Mouse (Mus musculus) kidney, postnatal 10 days (tissue): Measurements from ENCODE around the gene Nr3c2.

Source experiments
- DNase-seq: peaks from one replicate; pipeline ENCODE4 v3.0.0; 2021; ENCODE audit warnings: mixed read lengths

Nr3c2 gene

DNA sequence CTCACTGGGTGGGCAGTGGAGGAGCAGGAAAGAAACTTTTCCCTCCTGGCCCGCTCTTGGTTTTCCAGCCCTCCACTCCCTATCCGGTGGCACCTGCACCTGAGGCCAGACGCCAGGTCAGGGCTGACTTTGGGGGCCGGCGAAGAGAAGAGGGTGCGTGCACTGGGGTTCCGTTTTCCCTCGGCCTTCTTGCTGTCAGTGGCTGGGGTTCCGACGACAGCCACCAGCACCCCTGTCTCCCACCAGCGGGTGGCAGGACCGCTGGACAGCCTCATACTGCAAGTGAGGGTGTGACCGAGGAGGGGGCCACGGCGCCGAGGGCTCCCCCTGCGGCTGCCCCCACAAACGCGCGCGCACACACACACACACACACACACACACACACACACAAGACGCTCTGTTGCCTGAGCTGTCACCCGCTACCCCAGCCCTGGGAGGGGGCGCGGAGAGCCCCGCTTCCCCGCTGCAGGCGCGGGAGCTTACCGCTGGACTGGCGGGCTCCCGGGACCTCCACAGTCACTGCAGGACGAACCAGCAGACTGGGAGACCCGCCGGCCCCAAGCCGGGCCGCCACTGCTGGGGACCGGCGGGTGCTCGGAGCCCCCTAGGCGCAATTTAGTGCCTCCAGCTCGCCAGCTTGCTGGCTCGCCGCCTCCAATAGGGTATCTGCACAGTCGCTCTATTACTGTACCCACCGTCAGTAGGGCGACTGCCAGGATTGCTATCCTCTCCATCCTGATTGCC is at the start of gene Nr3c2:
TSS of gene Nr3c2 (plus strand) at position 32 of the 744 bp plus-strand sequence.
- no peak for DNase-seq

DNA sequence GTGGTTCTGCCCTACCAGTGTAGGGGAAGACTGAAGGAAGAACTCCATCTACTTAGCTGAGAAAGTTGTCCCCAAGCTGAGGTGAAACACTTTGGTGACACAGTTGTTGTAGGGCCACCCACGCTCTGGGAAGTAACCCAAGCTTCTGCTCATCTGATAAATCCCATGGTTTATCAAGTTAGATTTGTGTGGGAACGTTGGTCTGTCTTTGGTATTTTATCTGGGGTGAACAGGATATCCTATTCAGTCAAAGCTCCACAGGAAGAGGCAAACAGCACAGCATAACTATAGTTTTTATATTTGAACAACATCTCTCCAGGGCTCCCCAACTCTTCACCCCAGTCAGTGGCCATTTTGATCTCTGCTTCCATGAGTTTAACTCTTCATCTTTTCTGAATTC is 40.7 kb upstream of the Nr3c2 start:
- DNase-seq = no peak

DNA sequence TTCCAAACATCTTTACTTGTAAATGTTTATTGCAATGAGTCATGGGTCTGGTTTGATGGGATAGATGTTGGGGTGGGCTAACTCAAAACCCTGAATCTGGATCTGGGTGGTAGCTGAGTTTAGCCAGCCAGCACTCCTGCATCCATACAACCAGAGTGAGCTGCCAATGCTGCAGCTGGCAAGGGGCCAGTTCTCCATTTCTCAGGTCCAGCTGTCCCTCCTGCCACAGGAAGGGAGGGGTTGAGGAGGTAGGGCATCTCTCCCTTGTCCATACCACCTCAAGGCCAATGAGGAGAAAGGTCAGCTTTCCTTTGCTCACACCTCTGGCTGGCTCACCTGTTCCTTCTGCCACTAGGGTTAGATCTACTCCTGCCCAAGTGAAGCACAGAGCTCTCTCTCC is 39.5 kb upstream of the Nr3c2 start:
- DNase-seq = peak; percentile 6

DNA sequence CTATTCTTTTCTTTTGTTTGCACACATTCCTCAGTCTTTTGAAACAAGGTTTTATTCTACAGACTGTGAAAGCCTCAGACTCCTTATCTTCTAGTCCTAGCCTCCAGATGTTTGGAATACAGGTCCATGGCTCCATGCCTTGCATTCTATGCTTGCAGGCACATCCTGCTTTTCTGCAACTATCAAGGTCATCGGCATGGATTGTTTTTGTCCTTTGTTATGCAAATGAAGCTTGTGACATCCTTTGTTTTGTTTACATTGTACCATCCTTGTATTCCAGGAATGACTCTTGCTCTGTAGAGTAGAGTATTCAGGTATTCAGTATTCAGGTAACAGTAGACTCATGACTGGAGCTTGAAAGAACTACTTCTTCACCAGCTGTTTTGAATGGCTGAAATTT is 36.2 kb upstream of the Nr3c2 start:
- DNase-seq = no peak

DNA sequence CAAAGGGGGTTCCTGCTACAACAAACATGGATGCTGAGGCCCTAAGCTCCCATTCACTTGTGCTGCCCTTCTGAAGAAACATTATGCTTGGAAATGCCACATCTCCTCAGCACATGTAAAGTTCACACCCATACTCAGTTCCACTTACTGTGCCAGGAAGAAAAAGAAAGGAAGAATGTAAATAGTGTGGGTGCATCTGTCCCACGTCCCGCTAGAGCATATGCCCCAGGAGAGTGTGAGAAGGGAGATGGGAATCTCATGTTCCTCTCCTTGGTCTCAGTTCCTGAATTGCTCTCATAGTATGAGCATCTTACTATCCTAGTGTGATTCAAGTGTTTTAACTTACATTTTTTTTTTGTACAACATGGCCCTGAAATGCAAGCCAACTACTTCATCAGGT is 22.4 kb upstream of the Nr3c2 start:
- no peak for DNase-seq

DNA sequence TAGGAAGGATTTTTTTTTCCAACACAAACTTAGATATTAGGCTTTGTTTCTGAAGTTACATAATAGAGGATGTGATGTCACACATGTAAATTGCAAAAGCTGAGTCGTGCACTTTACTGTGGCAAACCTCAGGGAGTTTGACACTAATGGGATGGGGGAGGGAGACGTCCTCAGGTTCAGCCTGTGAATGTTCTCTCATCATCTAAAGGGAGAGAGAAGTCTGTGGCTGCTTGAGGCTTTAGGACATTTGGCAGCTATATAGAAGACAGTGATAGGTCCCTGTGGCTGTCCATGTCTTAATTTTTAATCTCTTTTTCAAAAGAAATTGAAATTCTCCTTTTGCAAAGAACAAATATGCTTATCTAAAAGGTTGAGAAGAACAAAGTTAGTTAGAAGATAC is 2.2 kb upstream of the Nr3c2 start:
- no peak for DNase-seq

DNA sequence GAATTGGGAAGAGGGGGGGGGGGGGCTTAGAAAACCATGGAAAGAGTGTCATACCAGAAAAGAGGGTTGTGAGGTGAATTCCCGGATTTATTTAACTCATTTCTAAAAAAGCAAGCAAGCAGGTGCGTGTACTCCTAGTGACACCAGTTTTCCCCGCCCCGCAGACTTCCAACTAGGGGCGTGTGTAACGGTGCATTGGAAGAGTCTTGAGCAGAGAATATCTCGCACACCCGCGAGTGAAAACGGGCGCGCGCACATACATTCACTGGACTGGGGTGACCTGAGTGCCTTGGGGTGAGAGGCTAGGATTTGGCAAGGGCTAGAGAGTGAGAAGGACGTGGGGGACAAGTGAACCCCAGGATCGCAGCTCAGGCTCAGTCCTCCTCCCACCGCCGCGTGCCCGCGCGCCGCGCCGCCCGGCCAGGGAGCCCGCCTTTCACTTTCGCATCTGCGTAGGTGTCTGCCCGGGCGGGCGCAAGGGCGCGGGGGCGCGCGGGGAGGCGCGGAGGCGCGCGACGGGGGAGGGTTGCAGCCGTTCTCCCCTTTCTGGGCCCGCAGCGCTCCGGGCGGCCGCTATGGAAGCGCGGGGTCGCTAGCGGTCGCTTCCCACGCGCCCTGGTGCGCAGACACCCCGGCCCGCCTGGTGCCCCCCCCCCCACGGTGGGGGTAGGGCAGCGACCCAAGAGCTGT is 376 bp upstream of the Nr3c2 start:
- DNase-seq = peak; percentile 80

DNA sequence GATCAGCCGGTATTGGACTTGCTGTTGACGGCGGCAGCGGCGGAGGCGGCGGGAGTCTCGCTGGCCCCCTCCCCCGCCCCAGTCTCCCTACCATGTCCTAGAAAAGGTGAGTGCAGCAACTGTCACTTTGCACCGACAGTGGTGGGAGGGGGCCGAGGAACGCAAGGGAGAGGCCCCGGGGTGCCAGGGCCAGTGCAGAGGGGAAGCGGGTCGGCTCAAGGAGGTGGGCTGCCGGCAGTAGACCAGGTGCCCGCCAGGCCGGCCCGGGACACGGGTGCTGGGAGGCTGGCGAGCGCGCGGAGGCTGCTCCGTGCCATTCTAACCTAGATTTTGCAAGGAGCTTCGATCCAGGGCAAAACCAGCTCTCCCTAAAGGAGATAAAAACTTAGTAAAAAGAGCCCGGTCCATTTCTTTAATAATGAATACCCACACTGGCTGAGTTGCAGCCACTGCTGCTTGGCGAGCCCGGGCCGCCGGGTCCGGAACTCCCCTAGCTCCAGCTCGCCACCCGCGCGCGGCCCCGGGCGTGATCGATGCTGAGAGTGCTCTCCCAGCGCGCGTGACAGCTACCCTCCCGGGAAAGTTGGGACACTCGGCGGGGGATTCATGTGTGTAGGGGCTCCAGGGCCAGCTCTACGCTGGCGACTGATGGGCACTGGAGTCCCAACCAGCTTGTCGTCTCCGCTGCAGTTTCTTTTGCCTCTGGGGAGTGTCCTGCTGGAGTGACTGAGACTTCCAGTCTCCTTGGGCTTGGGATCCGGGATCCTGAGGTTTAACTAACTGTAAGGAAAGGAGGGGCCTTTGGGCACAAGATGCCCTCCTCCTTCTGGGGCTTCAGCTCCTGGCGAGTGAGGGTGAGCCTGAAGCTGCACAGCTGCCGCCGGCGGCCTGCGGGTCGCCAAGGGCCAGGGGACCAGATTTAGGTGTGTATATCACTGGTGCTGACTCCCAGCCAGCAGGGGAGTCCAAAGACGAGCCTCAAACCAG is 1.2 kb downstream of the Nr3c2 start:
- DNase-seq = peak; percentile 71

DNA sequence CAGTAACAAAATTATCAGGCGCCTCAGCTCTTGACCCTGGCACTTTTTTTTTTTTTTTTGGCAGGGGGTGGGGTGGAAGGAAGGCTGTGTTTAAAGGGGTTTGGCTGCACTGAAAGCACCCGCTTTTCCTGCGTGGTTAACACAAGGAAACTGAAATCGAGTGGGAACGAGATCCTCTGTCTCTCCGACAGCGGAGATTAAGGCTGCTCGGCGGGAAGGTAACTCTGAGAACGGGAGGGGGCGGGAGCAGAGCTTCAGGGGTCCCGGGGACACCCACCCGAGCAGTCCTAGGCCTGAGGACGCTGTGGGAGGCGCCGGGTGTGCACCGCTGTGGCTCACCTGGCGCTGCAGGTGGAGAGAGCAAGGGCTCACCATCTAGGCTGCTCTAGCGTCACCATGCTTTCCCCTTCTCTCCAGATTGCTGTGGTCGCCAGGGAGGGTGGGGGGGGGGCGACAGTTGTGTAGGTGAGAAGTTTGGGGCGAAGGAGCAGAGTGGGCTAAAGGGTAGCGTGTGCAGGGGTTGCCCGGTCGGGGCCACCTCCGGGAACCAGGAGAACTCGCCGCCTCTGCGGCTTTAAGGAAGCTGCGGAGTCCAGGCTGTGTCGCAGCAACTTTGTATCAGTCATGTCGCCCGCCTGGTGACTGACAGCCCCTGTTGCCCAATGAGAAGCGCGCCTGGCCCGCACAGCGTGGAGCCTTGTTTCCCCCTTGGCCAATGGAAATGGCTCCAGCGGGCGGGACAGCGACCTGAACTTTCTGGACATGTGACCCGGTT is 2.4 kb downstream of the Nr3c2 start:
- DNase-seq = peak; percentile 98

DNA sequence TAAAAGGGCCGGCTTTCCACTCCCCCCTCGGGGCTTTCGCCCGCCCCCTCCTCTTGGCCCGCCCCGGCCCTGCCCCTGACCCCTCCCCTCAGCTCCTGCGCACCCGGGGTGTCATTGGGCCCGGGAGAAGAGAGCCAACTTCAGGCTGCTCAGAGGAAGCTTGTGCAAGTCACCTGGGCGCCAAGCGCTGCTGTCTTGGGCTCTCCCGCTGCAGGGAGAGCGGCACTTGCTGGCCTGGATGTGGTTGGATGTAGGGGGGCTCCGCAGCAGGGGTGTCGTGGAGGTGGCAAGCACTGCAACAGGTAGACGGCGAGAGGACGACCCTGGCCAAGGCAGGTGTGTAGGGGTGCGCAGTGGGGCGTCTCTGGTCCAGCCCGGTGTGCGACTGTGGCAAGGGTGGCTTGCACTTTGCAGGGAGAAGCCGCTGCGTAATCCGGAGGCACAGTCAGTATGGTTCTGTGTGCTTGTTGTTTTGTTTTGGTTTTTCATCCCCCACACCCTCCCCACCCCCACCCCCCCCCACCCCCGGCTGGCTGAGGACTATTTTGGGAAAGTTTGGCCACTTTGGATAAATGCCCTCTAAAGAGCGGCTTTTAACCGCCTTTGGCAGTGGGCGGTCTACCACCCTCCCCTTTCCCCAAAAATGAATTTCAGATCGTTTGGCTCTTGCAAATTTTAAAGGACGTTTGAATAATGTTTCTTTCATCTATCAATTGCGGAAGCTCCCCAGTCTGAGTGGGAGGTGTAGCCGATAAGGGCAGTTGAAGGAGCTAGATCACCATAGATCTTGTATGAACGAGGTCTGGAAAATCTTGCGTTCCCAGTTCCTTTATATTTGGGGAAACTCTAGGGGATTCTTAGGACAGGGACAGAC is 3.2 kb downstream of the Nr3c2 start:
- DNase-seq = no peak

DNA sequence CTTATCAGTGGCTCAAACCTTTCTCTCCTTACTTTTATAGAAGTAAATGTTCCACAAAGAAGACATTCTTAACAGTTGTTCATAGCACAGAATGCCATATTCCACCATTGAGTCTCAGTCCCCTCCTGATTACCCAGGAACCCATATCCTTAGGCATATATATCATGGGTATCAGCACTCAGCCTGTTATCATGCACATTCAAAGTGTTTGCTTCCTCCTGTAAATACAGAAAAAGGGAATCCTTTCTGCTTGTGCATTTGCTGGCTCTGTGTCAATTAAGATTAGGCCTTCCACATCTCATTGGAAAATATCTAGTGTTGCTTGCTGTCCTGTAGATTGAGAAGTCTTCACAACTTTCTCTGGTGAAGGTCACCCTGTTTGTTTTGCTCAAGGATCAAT is 12.0 kb downstream of the Nr3c2 start:
- DNase-seq = no peak

DNA sequence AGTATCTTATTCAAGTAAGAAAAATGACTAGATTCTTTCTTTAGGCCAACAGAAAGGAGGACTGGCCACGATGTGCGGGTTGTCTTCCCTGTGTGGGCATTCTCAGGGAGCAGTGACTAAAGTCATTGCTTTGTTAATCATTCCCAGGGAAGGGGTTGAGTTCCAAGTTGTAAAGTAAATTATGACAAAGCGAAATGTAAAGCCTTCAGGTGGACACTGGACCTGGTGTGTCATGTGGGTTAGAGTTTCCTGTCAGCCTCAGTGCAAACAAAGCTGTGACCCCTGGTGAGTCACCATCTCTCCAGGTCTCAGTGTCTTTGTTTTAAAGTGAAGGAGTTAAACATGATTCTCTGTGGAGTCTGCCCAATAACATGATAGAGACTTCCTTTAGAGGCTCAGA is 13.4 kb downstream of the Nr3c2 start:
- DNase-seq = no peak

DNA sequence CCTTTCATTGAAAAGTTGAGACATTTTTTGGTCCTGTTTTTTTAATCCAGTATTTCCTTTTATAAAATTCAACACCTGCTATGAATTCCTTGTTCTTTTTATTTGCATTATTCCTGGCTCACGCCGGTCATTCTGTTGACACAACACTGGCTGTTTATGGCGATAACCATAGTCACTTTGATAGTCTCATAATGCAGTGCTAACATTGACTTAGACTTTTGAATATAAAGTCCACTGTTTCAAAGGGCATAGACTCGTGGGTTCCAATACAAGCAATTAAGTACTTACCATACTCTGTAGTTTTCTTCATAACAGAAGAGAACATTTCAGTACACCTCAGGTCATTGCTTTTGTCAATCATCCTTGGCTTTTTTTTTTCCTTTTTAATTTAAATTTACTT is 14.0 kb downstream of the Nr3c2 start:
- DNase-seq = no peak

DNA sequence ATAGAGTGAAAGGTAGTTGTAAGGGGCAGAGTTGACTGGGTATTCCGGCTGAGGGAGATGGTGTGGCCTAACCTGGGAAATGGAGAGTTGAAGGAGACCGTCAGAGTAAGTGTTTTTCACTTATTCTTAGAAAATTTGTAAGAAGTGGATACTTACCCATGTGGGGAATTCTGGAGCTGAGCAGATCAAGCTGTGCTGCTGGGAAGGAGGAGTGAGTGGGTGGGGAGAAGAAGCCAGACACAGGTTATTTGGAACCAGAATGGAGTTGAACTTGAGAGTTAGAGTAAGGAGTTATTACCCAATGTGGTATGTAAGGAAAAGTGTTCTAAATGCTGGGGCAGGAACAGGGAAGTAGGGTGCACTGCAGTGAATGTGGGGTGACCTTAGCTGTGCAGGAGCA is 16.0 kb downstream of the Nr3c2 start:
- DNase-seq = no peak

DNA sequence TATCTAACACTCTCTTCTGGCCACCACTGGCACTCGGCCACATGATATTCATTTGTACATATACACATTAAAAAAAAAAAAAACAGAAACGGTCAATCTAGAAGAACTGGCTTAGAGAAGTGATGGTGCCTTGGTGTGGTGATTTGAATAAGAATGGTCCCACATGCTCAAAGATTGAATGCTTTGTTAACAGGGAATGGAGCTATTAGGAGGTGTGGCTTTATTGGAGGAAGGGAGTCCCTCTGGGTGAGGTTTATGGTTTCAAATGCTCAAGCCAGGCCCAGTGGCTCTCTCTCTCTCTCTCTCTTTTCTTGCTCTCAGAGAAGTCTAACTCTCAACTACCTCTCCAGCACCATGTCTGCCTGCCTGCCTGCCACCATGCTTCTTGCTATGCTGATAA is 20.3 kb downstream of the Nr3c2 start:
- DNase-seq = no peak

DNA sequence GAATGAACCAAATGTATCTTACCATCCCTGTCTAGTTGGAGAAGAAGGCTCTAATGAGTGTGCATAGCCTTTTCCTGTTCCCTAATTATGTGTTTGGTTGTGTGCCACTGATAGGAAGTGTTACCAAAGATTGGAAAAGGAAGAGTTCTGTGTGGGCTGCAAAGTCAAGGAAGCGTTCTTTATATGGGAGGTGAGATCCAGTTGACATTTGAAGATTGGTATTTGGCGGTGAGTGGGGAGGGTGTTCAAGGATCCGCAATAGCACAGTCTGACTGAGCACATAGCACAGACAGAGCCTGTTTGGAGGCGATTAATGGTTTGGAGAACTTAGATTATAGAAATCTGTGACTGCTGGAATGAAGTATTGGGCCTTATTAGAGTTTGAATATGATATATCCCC is 24.9 kb downstream of the Nr3c2 start:
- DNase-seq = no peak

DNA sequence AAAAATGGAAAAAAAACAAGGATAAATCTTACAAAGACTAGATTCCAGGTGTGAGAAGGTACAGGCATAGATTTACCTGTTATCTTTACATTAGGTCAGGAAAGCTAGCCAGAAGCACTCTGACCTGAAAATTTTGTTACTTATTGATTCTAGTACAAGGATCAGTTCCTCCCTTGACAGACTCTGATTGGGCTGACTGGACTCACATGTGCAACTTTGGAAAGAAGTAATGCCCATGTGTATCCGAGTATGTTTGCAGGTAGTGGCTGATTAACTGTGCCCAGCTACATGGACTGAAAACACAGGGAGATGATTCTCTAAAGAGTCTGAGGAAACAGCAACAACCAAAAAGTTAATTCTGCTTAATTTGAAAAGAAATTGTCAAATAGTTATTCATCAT is 29.1 kb downstream of the Nr3c2 start:
- no peak for DNase-seq

DNA sequence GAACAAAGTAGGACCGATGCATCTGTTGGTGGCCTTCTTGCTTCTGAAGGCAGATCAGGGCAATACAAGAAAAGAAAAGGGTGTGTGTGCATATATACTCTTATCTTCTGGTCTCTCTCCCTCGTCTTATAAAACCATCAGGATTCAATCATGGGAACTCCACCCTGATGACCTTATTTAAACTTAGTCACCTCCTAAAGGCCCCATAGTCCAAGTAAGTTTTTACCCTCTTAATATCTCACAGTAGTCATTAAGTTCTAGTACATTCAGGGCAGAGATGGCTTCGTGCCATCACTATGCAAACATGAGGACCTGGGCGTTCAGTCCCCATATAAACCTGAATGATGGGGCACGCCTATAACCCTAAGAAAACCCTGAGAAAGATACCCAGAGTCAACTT is 29.6 kb downstream of the Nr3c2 start:
- DNase-seq = no peak

DNA sequence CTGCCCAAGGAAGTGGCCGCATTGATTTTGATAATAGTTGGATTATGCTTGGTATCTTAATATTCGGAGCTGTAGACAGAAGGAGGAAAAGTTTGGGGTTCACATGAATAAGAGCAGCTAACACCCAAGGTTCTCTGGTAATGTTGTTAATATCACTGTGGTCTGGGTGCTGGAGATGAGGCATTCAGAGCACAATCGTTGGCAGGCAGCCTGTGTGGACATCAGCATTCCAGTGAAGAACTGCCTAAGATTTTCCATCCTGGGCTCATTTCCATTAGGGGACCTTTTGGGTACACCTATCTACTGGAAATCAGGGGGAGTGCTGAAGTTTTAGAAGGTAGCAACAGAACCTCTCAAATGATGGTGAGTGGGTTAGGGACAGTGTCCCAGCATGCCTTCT is 65.8 kb downstream of the Nr3c2 start:
- DNase-seq = no peak

DNA sequence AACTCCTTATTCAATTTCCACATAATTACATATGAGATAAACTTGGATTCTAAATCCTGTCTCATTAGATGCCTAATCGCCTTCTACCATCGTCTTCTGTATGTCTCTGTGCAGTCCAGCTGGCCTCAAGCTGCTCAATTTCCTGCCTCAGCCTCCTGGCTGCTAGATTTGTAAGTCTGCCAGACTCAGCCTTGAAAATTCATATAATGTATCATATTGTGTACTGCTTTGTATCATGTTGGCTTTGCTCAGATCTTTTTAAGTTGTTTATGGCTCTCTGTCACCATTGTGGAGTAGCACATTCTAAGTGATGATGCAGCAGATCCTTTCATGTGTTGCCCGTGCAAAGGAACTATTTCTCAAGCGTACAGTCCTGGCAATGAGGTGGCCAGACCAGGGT is 71.9 kb downstream of the Nr3c2 start:
- DNase-seq = no peak

DNA sequence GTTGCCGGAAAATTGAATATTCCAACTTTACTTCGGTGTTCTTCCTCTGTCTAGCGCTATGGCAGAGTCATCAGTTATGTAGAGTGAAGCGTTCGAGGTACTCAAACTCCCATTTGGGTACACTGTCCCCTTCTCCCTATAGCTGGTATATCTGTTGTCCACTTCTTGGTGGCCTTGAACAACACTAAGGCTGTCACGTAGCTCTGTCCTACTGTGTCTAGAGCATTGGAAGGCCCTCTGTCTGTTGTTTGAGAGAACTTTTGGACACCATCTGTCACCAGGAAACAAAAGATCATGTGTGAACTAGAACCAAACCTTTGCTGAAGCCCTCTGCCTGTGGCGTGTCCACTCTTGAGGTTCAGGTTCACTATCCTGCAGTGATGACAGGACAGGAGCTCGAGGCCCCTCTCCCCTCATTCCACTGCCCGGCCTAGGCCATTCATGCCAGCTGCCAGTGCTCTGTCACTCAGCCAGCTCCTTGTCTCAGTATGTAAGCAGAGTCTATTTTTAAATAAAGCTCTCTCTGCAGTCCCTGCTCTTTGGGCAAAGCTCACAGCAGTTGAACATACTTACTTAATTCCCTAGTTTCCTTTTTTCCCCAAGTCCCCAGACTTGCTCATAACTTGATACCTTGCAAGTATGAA is 72.6 kb downstream of the Nr3c2 start:
- DNase-seq = no peak
